Mouse (Mus musculus): ENCODE results near the gene Gm14399.

- no peak for TF ChIP-seq CTCF (IDR thresholded peaks at IDR 0.05; ENCODE audit: insufficient read depth, low read depth, low read length)
- no peak for TF ChIP-seq POLR2A (IDR thresholded peaks at IDR 0.05; ENCODE audit: insufficient read depth, low read depth, low read length)
Observed at GRCm38 (mm10) chr2:175176312-175176711, 34.5 kb upstream of the Gm14399 start.

Data from olfactory bulb, adult 2 months (tissue).